Mouse (Mus musculus): Measurements from ENCODE around the gene Tbc1d21. TPM values are rescaled to one million over a fixed set of nuclear protein-coding genes. Genes with fewer than 3 reads are reported as not detected.

The Tbc1d21 gene
- polyA plus RNA-seq (2012; rRNA removed) = not detected in 2 replicates

DNA sequence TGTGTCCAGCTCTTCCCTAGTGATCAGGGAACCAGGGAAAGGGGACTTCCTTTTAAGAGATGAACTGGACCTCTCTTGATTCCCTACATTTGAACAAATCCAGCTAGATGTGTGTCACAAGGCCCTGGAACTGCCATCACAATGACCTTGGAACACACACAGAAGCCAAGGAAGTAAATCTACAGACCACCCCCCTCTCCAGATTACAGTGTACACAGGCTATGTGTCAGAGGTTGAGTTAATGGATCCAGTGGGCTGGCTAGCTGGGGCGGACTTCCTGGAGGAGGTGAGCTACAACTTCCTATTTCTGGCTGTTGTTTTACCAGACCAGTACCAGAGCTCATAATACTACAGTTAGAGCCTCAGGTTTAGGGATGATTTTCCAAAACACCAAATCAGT is at the start of gene Tbc1d21:
TSS of gene Tbc1d21 (minus strand) at position 101 of the 400 bp plus-strand sequence.
- no peak within 1 kb of the TSS for H3K4me3 ChIP-seq (ENCODE audit: control insufficient read depth, insufficient read depth, low read length)
- H3K36me3 ChIP-seq (ENCODE audit: control insufficient read depth, insufficient read depth, low read length) = no peaks in the 10 kb centered on the region
- TF ChIP-seq CTCF (IDR thresholded peaks at IDR 0.05; ENCODE audit: borderline replicate concordance, control insufficient read depth, extremely low read depth, insufficient read depth, low read length, poor library complexity) (no peak), POLR2A (IDR thresholded peaks at IDR 0.05; ENCODE audit: control insufficient read depth, extremely low read depth, insufficient read depth, low read length, poor library complexity) (no peak)
- no peaks in the 10 kb centered on the region for H3K27me3 ChIP-seq (ENCODE audit: control insufficient read depth, insufficient read depth, low read length)
- no peak within 1 kb of the TSS for H3K27ac ChIP-seq (ENCODE audit: control insufficient read depth, insufficient read depth, low read length)
- H3K4me1 ChIP-seq (replicated peaks; ENCODE audit: control insufficient read depth, insufficient read depth, low read length) = no peaks in the 10 kb centered on the region
- DNase-seq = no peak
- 97% methylated on average over 1 of the region's 1 CpGs for WGBS

DNA sequence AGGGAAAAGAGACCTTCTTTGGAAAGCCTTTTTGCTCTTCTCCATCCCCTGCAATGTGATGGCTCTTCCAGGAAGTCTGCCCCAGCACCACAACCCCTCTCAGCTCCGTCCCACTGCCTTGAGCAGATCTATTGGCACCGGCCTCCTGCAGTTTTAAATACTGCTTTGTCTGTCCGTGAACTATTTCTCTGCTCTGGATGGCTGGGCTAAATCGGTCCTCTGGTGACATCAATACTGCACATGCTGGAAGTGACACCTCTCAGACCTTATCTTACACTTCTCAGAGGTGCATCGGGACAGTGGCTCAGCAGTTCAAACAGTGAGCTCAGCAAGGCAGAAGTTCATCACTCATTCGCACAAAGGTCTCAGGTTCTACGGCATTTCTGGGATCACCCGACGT is 41.3 kb upstream of the Tbc1d21 start:
- no peak for DNase-seq
- Histone ChIP-seq H3K27ac (ENCODE audit: control insufficient read depth, insufficient read depth, low read length) (no peak overlapping the region), H3K36me3 (ENCODE audit: control insufficient read depth, insufficient read depth, low read length) (no peaks in the 10 kb centered on the region), H3K4me3 (ENCODE audit: control insufficient read depth, insufficient read depth, low read length) (no peak overlapping the region), H3K27me3 (ENCODE audit: control insufficient read depth, insufficient read depth, low read length) (no peaks in the 10 kb centered on the region), H3K4me1 (replicated peaks; ENCODE audit: control insufficient read depth, insufficient read depth, low read length) (no peaks in the 10 kb centered on the region)
- TF ChIP-seq POLR2A (IDR thresholded peaks at IDR 0.05; ENCODE audit: control insufficient read depth, extremely low read depth, insufficient read depth, low read length, poor library complexity) (no peak), CTCF (IDR thresholded peaks at IDR 0.05; ENCODE audit: borderline replicate concordance, control insufficient read depth, extremely low read depth, insufficient read depth, low read length, poor library complexity) (no peak)
- WGBS = 90% methylated on average over 9 of the region's 9 CpGs

DNA sequence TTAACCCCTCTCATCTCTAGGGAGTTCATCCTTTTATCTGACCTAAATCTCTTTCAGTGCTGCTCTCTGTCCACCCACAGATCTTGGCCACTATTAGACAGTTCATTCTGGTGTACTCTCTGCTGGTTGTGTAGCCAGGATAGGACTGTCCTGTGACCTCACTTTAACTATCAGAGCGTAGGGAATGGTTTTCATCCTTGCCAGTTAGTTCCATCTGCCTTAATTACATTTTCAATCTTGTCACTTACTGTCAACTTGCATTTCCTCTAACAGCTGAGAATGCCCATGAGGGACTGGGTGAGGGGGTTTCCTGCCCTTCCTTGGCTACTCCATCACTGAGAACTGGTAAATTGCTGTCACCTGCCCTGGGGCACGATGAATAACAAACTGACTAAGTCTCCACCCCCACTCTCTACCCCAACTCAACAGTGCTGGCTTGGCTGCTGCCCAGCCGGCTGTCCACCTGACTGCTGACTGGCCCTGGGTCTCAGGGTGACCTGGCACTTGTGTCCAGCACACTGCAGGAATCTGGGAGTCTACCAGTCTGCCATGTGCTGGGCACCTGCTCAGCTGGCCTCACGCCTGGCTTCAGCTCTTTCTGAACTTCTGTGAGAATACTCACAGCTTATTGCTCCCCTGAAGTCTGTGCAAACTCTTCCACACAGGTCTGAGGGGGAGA is 39.9 kb upstream of the Tbc1d21 start:
- H3K4me3 ChIP-seq (ENCODE audit: control insufficient read depth, insufficient read depth, low read length) = no peak overlapping the region
- TF ChIP-seq POLR2A (IDR thresholded peaks at IDR 0.05; ENCODE audit: control insufficient read depth, extremely low read depth, insufficient read depth, low read length, poor library complexity) = no peak
- H3K27me3 ChIP-seq (ENCODE audit: control insufficient read depth, insufficient read depth, low read length) = no peaks in the 10 kb centered on the region
- no peak for DNase-seq
- no peaks in the 10 kb centered on the region for H3K36me3 ChIP-seq (ENCODE audit: control insufficient read depth, insufficient read depth, low read length)
- no peak overlapping the region for H3K27ac ChIP-seq (ENCODE audit: control insufficient read depth, insufficient read depth, low read length)
- no peaks in the 10 kb centered on the region for H3K4me1 ChIP-seq (replicated peaks; ENCODE audit: control insufficient read depth, insufficient read depth, low read length)
- WGBS = 86% methylated on average over 4 of the region's 4 CpGs

DNA sequence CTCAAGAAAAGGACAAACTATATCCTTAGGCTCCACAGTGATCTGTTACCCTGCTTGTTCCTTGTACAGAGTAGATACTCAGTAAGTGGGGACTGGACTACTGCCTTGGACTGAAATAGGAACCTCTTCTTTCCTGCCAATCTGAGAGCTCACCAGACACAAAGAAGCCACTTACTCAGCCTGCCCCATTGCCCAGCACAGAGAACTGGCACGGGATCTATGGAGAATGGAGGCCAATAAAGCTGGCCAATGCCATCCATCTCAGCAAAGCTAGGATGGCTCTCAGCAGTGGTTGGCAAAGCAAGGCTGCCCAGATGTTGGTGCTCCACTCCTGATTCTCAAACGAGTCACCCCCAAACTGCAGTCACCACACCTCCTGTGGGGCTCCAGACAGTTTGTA is 39.0 kb upstream of the Tbc1d21 start:
- Histone ChIP-seq H3K27me3 (ENCODE audit: control insufficient read depth, insufficient read depth, low read length) (no peaks in the 10 kb centered on the region), H3K27ac (ENCODE audit: control insufficient read depth, insufficient read depth, low read length) (no peak overlapping the region), H3K4me1 (replicated peaks; ENCODE audit: control insufficient read depth, insufficient read depth, low read length) (no peaks in the 10 kb centered on the region), H3K4me3 (ENCODE audit: control insufficient read depth, insufficient read depth, low read length) (no peak overlapping the region), H3K36me3 (ENCODE audit: control insufficient read depth, insufficient read depth, low read length) (no peaks in the 10 kb centered on the region)
- WGBS = 74% methylated on average over 2 of the region's 2 CpGs
- DNase-seq = no peak
- no peak for TF ChIP-seq CTCF (IDR thresholded peaks at IDR 0.05; ENCODE audit: borderline replicate concordance, control insufficient read depth, extremely low read depth, insufficient read depth, low read length, poor library complexity)
- TF ChIP-seq POLR2A (IDR thresholded peaks at IDR 0.05; ENCODE audit: control insufficient read depth, extremely low read depth, insufficient read depth, low read length, poor library complexity) = no peak

DNA sequence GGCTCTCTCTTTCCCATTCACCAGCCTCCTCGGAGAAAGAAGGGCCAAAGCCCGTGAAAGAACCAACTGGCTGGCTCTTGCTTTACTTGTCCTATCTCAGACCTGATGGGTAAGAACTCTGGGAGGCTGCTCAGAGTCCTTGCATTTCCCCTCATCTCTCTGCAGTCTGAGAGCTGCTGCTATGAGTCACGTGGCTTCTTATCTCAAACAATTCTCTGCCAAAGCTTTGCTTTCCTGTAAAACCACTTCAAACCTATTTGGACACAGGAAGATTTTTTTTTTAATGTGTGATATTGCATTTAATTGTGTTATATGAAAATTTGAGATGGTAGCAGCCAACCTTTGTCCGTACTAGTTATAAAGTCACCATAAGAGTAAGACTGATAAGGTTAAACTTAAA is 34.2 kb upstream of the Tbc1d21 start:
- no peaks in the 10 kb centered on the region for H3K4me1 ChIP-seq (replicated peaks; ENCODE audit: control insufficient read depth, insufficient read depth, low read length)
- no peak overlapping the region for H3K4me3 ChIP-seq (ENCODE audit: control insufficient read depth, insufficient read depth, low read length)
- no peaks in the 10 kb centered on the region for H3K36me3 ChIP-seq (ENCODE audit: control insufficient read depth, insufficient read depth, low read length)
- WGBS = 19% methylated on average over 4 of the region's 4 CpGs
- no peak overlapping the region for H3K27ac ChIP-seq (ENCODE audit: control insufficient read depth, insufficient read depth, low read length)
- TF ChIP-seq CTCF (IDR thresholded peaks at IDR 0.05; ENCODE audit: borderline replicate concordance, control insufficient read depth, extremely low read depth, insufficient read depth, low read length, poor library complexity) (no peak), POLR2A (IDR thresholded peaks at IDR 0.05; ENCODE audit: control insufficient read depth, extremely low read depth, insufficient read depth, low read length, poor library complexity) (no peak)
- DNase-seq = no peak
- H3K27me3 ChIP-seq (ENCODE audit: control insufficient read depth, insufficient read depth, low read length) = no peaks in the 10 kb centered on the region

DNA sequence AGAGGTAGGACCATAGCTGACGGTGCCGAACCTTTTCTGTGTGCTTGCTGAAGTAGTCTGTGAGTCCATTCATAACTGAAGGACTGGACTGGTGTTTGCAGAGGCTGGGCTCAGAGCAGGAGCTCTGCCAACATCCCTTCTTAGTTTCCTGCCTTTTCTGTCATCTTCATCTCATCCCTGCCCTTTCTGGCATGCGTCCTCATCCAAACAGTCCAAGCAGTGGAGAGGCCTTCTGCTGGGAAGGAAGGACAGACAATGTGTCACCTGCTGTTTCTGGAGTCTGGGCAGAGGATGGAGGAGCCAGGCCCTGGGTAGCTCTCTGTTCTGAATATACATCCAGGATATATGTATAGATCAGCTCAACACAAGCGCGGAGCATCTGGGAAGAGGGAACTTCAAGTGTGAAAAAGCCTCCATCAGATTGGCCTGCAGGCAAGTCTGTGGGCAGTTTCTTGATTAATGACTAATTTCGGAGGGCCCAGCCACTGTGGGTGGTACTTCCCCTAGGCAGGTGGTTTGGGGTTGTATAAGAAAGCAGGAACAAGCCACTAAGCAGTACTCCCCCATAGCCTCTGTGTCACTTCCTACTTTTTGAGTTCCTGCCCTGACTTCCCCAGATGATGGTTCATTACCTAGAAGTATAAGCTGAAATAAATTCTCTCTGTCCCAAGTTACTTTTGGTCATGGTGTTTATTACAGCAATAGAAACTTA is 31.3 kb upstream of the Tbc1d21 start:
- TF ChIP-seq POLR2A (IDR thresholded peaks at IDR 0.05; ENCODE audit: control insufficient read depth, extremely low read depth, insufficient read depth, low read length, poor library complexity) (no peak), CTCF (IDR thresholded peaks at IDR 0.05; ENCODE audit: borderline replicate concordance, control insufficient read depth, extremely low read depth, insufficient read depth, low read length, poor library complexity) (no peak)
- 72% methylated on average over 6 of the region's 6 CpGs for WGBS
- Histone ChIP-seq H3K27ac (ENCODE audit: control insufficient read depth, insufficient read depth, low read length) (no peak overlapping the region), H3K4me3 (ENCODE audit: control insufficient read depth, insufficient read depth, low read length) (no peak overlapping the region), H3K4me1 (replicated peaks; ENCODE audit: control insufficient read depth, insufficient read depth, low read length) (no peaks in the 10 kb centered on the region), H3K36me3 (ENCODE audit: control insufficient read depth, insufficient read depth, low read length) (no peaks in the 10 kb centered on the region), H3K27me3 (ENCODE audit: control insufficient read depth, insufficient read depth, low read length) (no peaks in the 10 kb centered on the region)
- no peak for DNase-seq

Measured in thymus, adult 2 months (tissue).